Mouse (Mus musculus) naive thymus-derived CD4-positive, alpha-beta T cell, adult 2 months (primary cell): ENCODE measurements at regions not wholly inside any gene's neighbourhood (a gene's known extent, or its start where the extent isn't known, plus 50 kb on each side); places are given as distances from the start of the nearest gene placed in this dataset.

Source experiments
- DNase-seq: peaks from one replicate; pipeline ENCODE4 v3.0.0-alpha.2; 2011; ENCODE audit warnings: low read depth

DNA sequence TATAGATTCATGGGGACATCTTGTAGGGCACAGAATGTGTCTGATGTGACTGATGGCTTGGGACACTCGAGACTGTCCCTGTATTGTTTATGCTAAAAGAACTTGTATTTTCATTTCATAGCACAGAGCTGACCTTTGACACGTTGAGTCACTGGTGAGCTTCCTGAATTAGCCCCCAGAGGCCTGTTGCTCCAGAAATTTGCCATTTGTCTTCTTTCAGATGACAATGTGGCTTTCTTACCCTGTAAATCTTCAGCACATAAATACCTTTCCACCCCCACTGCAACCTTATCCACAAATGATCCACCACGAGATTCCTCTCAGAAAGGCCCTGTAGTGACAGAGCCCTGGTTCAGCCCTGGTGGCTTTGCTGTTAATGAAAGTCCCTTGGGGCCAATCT is 335.5 kb upstream of the Zfp637 start:
- DNase-seq: no peak

GRCm38 (mm10) chr6:117506619-117507018 is 334.4 kb upstream of the Zfp637 start:
- no peak for DNase-seq

GRCm38 (mm10) chr6:117508860-117509259 is 332.1 kb upstream of the Zfp637 start:
- no peak for DNase-seq

- no peak for DNase-seq
Measured at GRCm38 (mm10) chr6:117510026-117510425, 331.0 kb upstream of the Zfp637 start.

GRCm38 (mm10) chr6:117514831-117515230 is 326.1 kb upstream of the Zfp637 start:
- no peak for DNase-seq

- DNase-seq: no peak
Measured at GRCm38 (mm10) chr6:117516906-117517305, 324.1 kb upstream of the Zfp637 start.

DNA sequence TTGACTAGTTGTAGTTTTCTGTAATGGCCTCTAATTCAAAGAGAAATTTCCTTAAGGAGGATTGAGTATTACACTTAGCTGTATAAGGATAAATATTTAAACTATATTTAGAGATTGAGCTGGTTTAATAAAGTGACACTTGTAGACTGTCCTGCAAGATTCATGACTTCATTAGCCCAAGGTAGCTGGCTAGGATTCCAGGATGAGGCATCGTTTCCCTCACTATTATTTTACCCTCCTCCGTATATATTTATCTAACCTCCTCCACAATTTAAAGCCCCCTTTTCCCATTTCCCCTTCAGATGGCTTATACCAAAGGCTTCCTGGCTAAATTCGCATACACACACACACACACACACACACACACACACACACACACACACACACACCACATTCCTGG is 322.0 kb upstream of the Zfp637 start:
- no peak for DNase-seq

DNA sequence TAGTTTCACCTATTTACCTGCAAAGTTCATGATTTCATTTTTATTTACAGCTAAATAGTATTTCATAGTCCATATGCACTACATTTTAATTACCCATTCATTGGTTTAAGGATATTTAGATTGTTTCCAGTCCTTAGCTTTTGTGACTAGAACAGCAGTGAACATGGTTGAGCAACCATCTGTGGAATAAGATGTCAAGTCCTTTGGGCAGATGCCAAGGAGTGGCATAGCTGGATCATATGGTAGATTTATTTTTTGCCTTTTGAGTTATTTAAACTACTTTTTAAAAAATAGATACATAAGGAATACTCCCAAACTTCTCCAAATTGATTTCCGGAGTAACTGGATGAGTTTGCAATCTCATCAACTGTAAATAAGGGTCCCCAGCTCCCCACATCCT is 321.5 kb upstream of the Zfp637 start:
- DNase-seq: no peak

DNA sequence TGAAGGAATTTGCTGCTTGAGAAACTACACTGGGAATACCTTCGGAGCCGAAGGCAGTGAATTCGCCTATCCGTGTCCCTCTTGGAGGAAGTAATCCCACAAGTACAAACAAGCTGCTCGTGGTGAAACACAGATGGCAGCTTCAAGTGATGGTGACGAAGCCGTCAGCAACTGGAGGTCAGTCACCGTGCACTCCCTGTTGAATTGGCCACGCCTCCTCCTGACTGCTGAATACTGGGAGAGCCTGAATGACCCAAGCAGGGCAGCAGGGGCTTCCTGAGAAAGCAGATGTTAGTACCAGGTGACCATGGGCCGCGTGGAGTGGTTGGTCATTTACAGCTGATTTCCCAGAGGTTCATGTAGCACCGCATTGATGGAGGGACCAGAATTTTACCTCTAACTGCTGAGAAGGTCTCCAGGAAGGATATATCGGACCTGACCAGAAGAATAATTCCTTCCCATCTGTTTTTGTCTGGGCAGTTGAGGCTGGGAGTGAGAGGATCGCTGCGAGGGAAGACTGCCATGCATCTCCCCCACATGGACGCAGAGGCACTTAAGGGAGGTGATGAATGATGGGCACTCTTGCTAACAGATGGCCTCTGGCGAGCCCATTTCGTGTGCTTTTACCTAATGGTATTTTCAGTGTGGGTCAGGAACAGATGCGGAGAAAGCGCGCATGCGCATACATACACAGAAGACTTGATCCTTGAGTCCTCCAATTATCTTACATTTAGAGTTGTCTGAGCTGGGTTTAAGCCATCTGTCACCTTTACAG is 314.6 kb upstream of the Zfp637 start:
- DNase-seq: no peak

GRCm38 (mm10) chr6:117527526-117527925 is 313.5 kb upstream of the Zfp637 start:
- no peak for DNase-seq

GRCm38 (mm10) chr6:117534149-117534548 is 306.8 kb upstream of the Zfp637 start:
- DNase-seq: no peak

- DNase-seq: no peak
Measured at GRCm38 (mm10) chr6:117534991-117535390, 306.0 kb upstream of the Zfp637 start.

DNA sequence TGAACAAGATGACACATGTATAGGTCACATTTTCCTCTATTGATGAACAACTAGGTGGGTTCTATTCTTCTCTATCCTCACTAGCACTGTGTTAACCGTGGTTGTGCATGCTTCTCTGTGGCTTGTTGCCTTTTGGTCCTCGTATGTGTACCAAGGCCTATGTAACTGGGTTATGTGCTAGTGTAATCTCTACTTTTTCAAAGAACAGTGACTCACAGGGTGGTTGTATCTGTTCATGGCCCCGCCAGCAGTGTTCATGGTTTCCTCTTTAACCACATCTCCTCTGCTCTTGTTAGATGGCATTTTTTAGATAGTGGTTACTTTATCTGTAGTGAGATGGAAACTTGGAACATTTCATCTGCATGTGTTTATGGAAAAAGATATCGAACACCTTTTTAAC is 304.9 kb upstream of the Zfp637 start:
- DNase-seq: no peak

- no peak for DNase-seq
Measured at GRCm38 (mm10) chr6:117542431-117542830, 298.5 kb upstream of the Zfp637 start.

GRCm38 (mm10) chr6:117544276-117545196 is 296.4 kb upstream of the Zfp637 start:
- no peak for DNase-seq

- no peak for DNase-seq
Measured at GRCm38 (mm10) chr6:117550930-117551329, 290.1 kb upstream of the Zfp637 start.

DNA sequence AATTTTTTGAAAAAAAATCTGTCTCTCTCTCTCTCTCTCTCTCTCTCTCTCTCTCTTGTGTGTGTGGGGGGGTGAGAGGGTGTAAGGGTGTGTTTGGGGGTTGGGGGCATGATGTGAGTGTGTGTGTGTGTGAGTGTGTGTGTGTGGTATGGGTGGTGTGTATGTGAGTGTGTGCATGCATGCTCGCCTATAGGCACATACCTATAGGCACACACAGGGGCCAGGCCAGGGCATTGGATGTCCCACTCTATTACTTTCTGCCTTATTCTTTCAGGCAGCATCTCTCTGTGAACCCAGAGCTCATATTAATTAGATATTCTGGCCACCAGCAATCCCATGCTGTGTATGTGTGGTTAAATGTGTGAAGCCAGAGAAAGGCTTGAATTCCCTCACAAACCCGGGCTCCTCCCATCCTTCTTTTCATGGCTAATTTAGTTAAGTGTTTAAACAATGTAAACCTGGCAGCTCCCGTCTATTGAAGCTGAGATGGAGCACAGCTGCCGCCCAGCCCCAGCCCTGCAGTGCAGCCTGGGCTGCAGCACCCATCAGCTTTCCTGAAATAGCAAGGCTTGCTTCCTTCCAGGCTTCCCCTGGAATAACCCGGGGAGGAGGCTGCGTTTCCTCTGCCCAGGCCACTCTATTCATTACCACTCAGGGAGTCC is 288.8 kb upstream of the Zfp637 start:
- DNase-seq: no peak

DNA sequence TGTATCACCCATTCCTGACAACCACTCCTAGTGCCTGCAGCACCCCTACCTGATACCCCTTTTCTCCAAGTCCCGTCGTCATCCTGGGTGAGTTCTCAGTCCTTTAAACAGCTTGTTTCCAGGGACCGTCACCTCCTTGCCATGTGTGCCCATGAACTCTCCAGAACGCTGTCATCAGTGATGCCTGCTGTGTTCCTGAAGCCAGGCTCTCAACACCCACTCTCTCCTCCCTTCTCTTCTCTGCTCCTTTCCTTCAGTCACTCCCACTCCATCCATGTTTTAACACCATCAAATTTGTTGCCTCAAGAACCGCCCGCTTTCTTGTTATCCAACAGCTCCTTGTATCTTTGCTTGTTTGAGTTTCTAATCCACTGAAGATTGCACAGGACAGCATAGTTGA is 277.8 kb upstream of the Zfp637 start:
- no peak for DNase-seq

GRCm38 (mm10) chr6:117563704-117564103 is 277.3 kb upstream of the Zfp637 start:
- no peak for DNase-seq

DNA sequence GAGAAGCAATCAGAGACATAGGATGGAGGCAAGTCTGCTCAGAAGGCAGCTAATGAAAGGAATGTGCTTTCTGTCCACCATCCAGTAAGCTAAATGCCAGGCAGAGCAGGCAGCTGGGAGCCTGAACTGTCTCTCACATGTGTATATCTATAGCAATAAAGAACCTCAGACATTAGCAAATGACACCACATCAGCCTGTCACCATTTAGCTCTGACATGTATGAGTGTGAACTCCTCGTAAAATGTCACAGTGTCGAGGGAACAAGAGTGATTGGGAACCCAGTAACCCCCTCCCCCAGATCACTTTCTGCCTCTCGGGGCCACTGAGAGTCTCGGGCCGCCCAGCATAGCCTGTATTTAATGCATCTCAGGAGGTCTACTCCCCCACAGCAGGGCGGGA is 274.2 kb upstream of the Zfp637 start:
- DNase-seq: no peak

- no peak for DNase-seq
Measured at GRCm38 (mm10) chr6:117567691-117568090, 273.3 kb upstream of the Zfp637 start.

GRCm38 (mm10) chr6:117569576-117570326 is 271.2 kb upstream of the Zfp637 start:
- DNase-seq: no peak
